Mouse (Mus musculus) CH12.LX (cell line): ENCODE data around the gene Cul5. TPM values are rescaled to one million over a fixed set of nuclear protein-coding genes. Genes with fewer than 3 reads are reported as not detected.

Source experiments
- DNase-seq: peaks from one replicate; pipeline ENCODE4 v3.0.0-alpha.2; 2013; ENCODE audit errors: extremely low read depth
- H3K27ac ChIP-seq: 2 replicates; pipeline ENCODE4 v1.5.1; 2012; ENCODE audit warnings: low read depth, mild to moderate bottlenecking, control low read depth, moderate library complexity; ENCODE audit not compliant: insufficient read depth
- H3K27me3 ChIP-seq: replicated peaks from 2 replicates; pipeline ENCODE3; 2012; ENCODE audit warnings: inconsistent platforms
- H3K36me3 ChIP-seq, 2 experiments: replicated peaks in 1 of 2; 2 replicates each; pipeline versions ENCODE3 to v1.6.1; 2012; ENCODE audit warnings: inconsistent platforms in 1 of 2, low read length in 1 of 2, mild to moderate bottlenecking in 1 of 2, mixed read lengths in 1 of 2, moderate library complexity in 1 of 2; ENCODE audit not compliant: control insufficient read depth in 1 of 2, insufficient read depth in 1 of 2
- H3K4me1 ChIP-seq, 2 experiments: 2 replicates each; pipeline ENCODE4 v1.6.1; 2012; ENCODE audit warnings: inconsistent platforms in 1 of 2, moderate library complexity in 1 of 2; ENCODE audit not compliant: insufficient read depth in 2 of 2, control insufficient read depth in 1 of 2
- H3K4me2 ChIP-seq: 2 replicates; pipeline ENCODE4 v1.6.1; 2012; ENCODE audit warnings: low read depth, mild to moderate bottlenecking, control low read depth; ENCODE audit not compliant: poor library complexity, insufficient read depth, severe bottlenecking
- H3K4me3 ChIP-seq, 3 experiments: fragments of 150-350 bp in 1 of 3; sonication (generic) in 1 of 3; replicated peaks in 1 of 3; 2 replicates each; pipeline versions ENCODE3 to v1.5.1; 2011 to 2012; ENCODE audit warnings: low read depth in 2 of 3, low read length in 2 of 3, mild to moderate bottlenecking in 2 of 3, moderate library complexity in 2 of 3, control low read depth in 1 of 3, improper control_type of control experiment in 1 of 3, inconsistent platforms in 1 of 3, mixed read lengths in 1 of 3; ENCODE audit not compliant: poor library complexity in 1 of 3
- H3K79me2 ChIP-seq: replicated peaks from 2 replicates; pipeline ENCODE4 v1.6.1; 2012; ENCODE audit warnings: mild to moderate bottlenecking, moderate library complexity; ENCODE audit not compliant: control insufficient read depth, poor library complexity, insufficient read depth, severe bottlenecking; ENCODE audit errors: extremely low read depth
- H3K9ac ChIP-seq: 2 replicates; pipeline ENCODE4 v1.6.1; 2012; ENCODE audit warnings: low read depth, mild to moderate bottlenecking, control low read depth, moderate library complexity; ENCODE audit not compliant: insufficient read depth
- H3K9me3 ChIP-seq: replicated peaks from 2 replicates; pipeline ENCODE3; 2012; ENCODE audit warnings: low read length, inconsistent platforms, mixed read lengths
- CHD1 ChIP-seq: IDR thresholded peaks from 2 replicates; pipeline ENCODE4 v1.6.1; 2012; ENCODE audit warnings: low read depth, low read length, improper control_type of control experiment, inconsistent platforms
- CTCF ChIP-seq, 2 experiments: IDR thresholded peaks in 1 of 2; conservative IDR thresholded peaks in 1 of 2; 2 replicates each; pipeline ENCODE4 v1.5.1; 2011 to 2012; ENCODE audit warnings: low read depth in 2 of 2, low read length in 2 of 2, improper control_type of control experiment in 1 of 2, inconsistent platforms in 1 of 2, mild to moderate bottlenecking in 1 of 2, moderate library complexity in 1 of 2
- ELF1 ChIP-seq: IDR thresholded peaks from 2 replicates; pipeline ENCODE4 v1.6.1; 2014; ENCODE audit warnings: low read depth, mild to moderate bottlenecking, inconsistent platforms, low read length, improper control_type of control experiment
- ETS1 ChIP-seq: conservative IDR thresholded peaks from 2 replicates; pipeline ENCODE4 v1.6.1; 2012; ENCODE audit warnings: low read depth, mild to moderate bottlenecking, inconsistent platforms, low read length, improper control_type of control experiment, moderate library complexity
- IRF4 ChIP-seq: IDR thresholded peaks from 2 replicates; pipeline ENCODE4 v1.6.1; 2014; ENCODE audit warnings: low read depth, mild to moderate bottlenecking, inconsistent platforms, low read length, improper control_type of control experiment
- MAFK ChIP-seq: IDR thresholded peaks from 2 replicates; pipeline ENCODE4 v1.6.1; 2011; ENCODE audit warnings: low read length, improper control_type of control experiment; ENCODE audit not compliant: insufficient replicate concordance
- MAX ChIP-seq: IDR thresholded peaks from 2 replicates; pipeline ENCODE4 v1.6.1; 2011; ENCODE audit warnings: low read length, improper control_type of control experiment
- MYC ChIP-seq: IDR thresholded peaks from 2 replicates; pipeline ENCODE4 v1.6.1; 2011; ENCODE audit warnings: low read depth, mild to moderate bottlenecking, improper control_type of control experiment, low read length
- NELFE ChIP-seq: IDR thresholded peaks from 2 replicates; pipeline ENCODE4 v1.6.1; 2011; ENCODE audit warnings: low read depth, low read length, improper control_type of control experiment
- NRF1 ChIP-seq: IDR thresholded peaks from 2 replicates; pipeline ENCODE4 v1.6.1; 2014; ENCODE audit warnings: low read depth, mild to moderate bottlenecking, inconsistent platforms, low read length, improper control_type of control experiment, moderate library complexity
- POLR2AphosphoS2 ChIP-seq: IDR thresholded peaks from 2 replicates; pipeline ENCODE4 v1.6.1; 2011; ENCODE audit warnings: low read depth, low read length, improper control_type of control experiment
- RAD21 ChIP-seq: IDR thresholded peaks from 2 replicates; pipeline ENCODE4 v1.6.1; 2011; ENCODE audit warnings: low read depth, mild to moderate bottlenecking, low read length, improper control_type of control experiment, moderate library complexity
- RCOR1 ChIP-seq: conservative IDR thresholded peaks from 2 replicates; pipeline ENCODE4 v1.6.1; 2012; ENCODE audit warnings: low read depth, mild to moderate bottlenecking, inconsistent platforms, low read length, improper control_type of control experiment
- SIN3A ChIP-seq: IDR thresholded peaks from 2 replicates; pipeline ENCODE4 v1.6.1; 2012; ENCODE audit warnings: low read length, improper control_type of control experiment, inconsistent platforms
- SMC3 ChIP-seq: IDR thresholded peaks from 2 replicates; pipeline ENCODE4 v1.6.1; 2011; ENCODE audit warnings: low read depth, low read length, improper control_type of control experiment
- TBP ChIP-seq: conservative IDR thresholded peaks from 2 replicates; pipeline ENCODE4 v1.6.1; 2011; ENCODE audit warnings: low read depth, low read length, improper control_type of control experiment
- TCF12 ChIP-seq: IDR thresholded peaks from 2 replicates; pipeline ENCODE4 v1.6.1; 2014; ENCODE audit warnings: low read depth, mild to moderate bottlenecking, inconsistent platforms, low read length, improper control_type of control experiment
- USF1 ChIP-seq: IDR thresholded peaks from 2 replicates; pipeline ENCODE4 v1.6.1; 2014; ENCODE audit warnings: low read depth, mild to moderate bottlenecking, inconsistent platforms, low read length, improper control_type of control experiment
- dilution Hi-C: fragments of 300-500 bp; cut with MboI; formaldehyde crosslinking; loops from 2 replicates; pipeline ENCODE4 v1.14.3; 2020; ENCODE audit warnings: low sequenced_read_pairs; ENCODE audit not compliant: extremely low pct_unique_long_range_greater_than_20kb, extremely low pct_ligation_motif_present
- in situ Hi-C: fragments of 300-500 bp; cut with MboI; formaldehyde crosslinking; loops from 3 replicates; pipeline ENCODE4 v1.14.3; 2019; ENCODE audit warnings: low sequenced_read_pairs, low pct_ligation_motif_present, low pct_unique_long_range_greater_than_20kb, mixed read lengths
- polyA plus RNA-seq: library from polyadenylated mRNA; unstranded; fragments of >175 nt; gene quantifications from 2 replicates; pipeline ENCODE4 v1.2.1, GENCODE M21; 2012; ENCODE audit warnings: low read depth; ENCODE audit not compliant: insufficient read length
- total RNA-seq, 2 experiments: library from RNA; depleted of rRNA; stranded (reverse); fragments of 300-350 nt in 1 of 2; fragments of >200 nt in 1 of 2; gene quantifications; 2 replicates each; pipeline ENCODE4 v1.2.3; 2012 to 2014

Cul5 gene
- total and polyA plus RNA-seq, 3 experiments: 21.0 to 43.8 (median 37.3) TPM

- DNase-seq: no peak
- in situ Hi-C loops: no loop called here
- TF ChIP-seq SIN3A: no peak
- no peak for TF ChIP-seq TBP
- TF ChIP-seq MAFK: no peak
- TF ChIP-seq RAD21: no peak
- Histone ChIP-seq H3K36me3 (peaks cover 0 to 25% of the 10 kb centered on the region in 2 experiments), H3K4me3 (no peak overlapping the region), H3K9me3 (no peaks in the 10 kb centered on the region), H3K4me1 (peaks cover 10 to 30% of the 10 kb centered on the region in 2 experiments; a peak in 3 of 4 replicates), H3K27me3 (no peaks in the 10 kb centered on the region), H3K4me2 (no peak overlapping the region), H3K27ac (no peak overlapping the region), H3K9ac (no peak overlapping the region), H3K79me2 (peaks cover 5% of the 10 kb centered on the region; the same call in 1 of the 2 replicates)
- dilution Hi-C loops: no loop called here
These were observed 64.9 kb downstream of the Cul5 start for GRCm38 (mm10) chr9:53604954-53605353.

- H3K27me3 ChIP-seq: no peaks in the 10 kb centered on the region
- in situ Hi-C loops (no loop called here), dilution Hi-C loops (no loop called here)
- peaks cover 10 to 22% of the 10 kb centered on the region in 2 experiments; a peak in 3 of 4 replicates for H3K4me1 ChIP-seq
- H3K4me3 ChIP-seq: no peak overlapping the region
- H3K4me2 ChIP-seq: no peak overlapping the region
- H3K9me3 ChIP-seq: no peaks in the 10 kb centered on the region
- H3K9ac ChIP-seq: no peak overlapping the region
- no peak overlapping the region for H3K27ac ChIP-seq
- TF ChIP-seq MYC: no peak
- TF ChIP-seq ELF1: no peak
- TF ChIP-seq CHD1: no peak
- no peak for TF ChIP-seq NELFE
- no peak for TF ChIP-seq USF1
- TF ChIP-seq POLR2AphosphoS2: no peak
- no peak for TF ChIP-seq RCOR1
- TF ChIP-seq MAX: no peak
- TF ChIP-seq ETS1: no peak
- TF ChIP-seq TCF12: no peak
- no peak for TF ChIP-seq SMC3
- no peak for TF ChIP-seq NRF1
- no peak for TF ChIP-seq IRF4
- TF ChIP-seq CTCF (conservative IDR thresholded peaks at IDR 0.05 in 1 of 2, IDR thresholded peaks at IDR 0.05 in 1 of 2; ENCODE audit: low read depth in 2 of 2, low read length in 2 of 2): no peak
- H3K36me3 ChIP-seq: peaks cover 0 to 25% of the 10 kb centered on the region in 2 experiments
- DNase-seq: no peak
- 0 out of 2 replicates have a peak, but pooled peaks cover 5% of the 10 kb centered on the region for H3K79me2 ChIP-seq
These were observed 66.0 kb downstream of the Cul5 start for GRCm38 (mm10) chr9:53603849-53604248.
